Mouse (Mus musculus): ENCODE measurements around the gene Hspb8. TPM values are rescaled to one million over a fixed set of nuclear protein-coding genes. Genes with fewer than 3 reads are reported as not detected.
"Not testable (repeated sequence)": the region's sequence is repeated elsewhere in the genome, so short reads cannot be mapped to it uniquely, and the experiment has no call there.

The Hspb8 gene
- total RNA-seq, 2 experiments from 2014 or later = not detected

- ATAC-seq (replicated peaks; ENCODE audit: low FRiP score, poor library complexity, severe bottlenecking) = no peak
Observed at GRCm38 (mm10) chr5:116434976-116435850, 12.5 kb upstream of the Hspb8 start.

- ATAC-seq (replicated peaks; ENCODE audit: low FRiP score, poor library complexity, severe bottlenecking) = no peak
Observed at GRCm38 (mm10) chr5:116432871-116433270, 10.2 kb upstream of the Hspb8 start.

GRCm38 (mm10) chr5:116426701-116427100 is 4.0 kb upstream of the Hspb8 start:
- no peak for ATAC-seq (replicated peaks; ENCODE audit: low FRiP score, poor library complexity, severe bottlenecking)

- ATAC-seq (replicated peaks; ENCODE audit: low FRiP score, poor library complexity, severe bottlenecking) = not testable (repeated sequence)
Observed at GRCm38 (mm10) chr5:116425709-116426108, 3.0 kb upstream of the Hspb8 start.

- ATAC-seq (replicated peaks; ENCODE audit: low FRiP score, poor library complexity, severe bottlenecking) = no peak
Observed at GRCm38 (mm10) chr5:116425273-116425672, 2.6 kb upstream of the Hspb8 start.

- ATAC-seq (replicated peaks; ENCODE audit: low FRiP score, poor library complexity, severe bottlenecking) = no peak
Observed at GRCm38 (mm10) chr5:116423746-116424145, 1.1 kb upstream of the Hspb8 start.

GRCm38 (mm10) chr5:116421791-116422481 is 728 bp downstream of the Hspb8 start:
- ATAC-seq (replicated peaks; ENCODE audit: low FRiP score, poor library complexity, severe bottlenecking) = no peak

GRCm38 (mm10) chr5:116420759-116421225 is 1.9 kb downstream of the Hspb8 start:
- ATAC-seq (replicated peaks; ENCODE audit: low FRiP score, poor library complexity, severe bottlenecking) = no peak

GRCm38 (mm10) chr5:116420213-116420612 is 2.5 kb downstream of the Hspb8 start:
- no peak for ATAC-seq (replicated peaks; ENCODE audit: low FRiP score, poor library complexity, severe bottlenecking)

- no peak for ATAC-seq (replicated peaks; ENCODE audit: low FRiP score, poor library complexity, severe bottlenecking)
Observed at GRCm38 (mm10) chr5:116419322-116420045, 3.2 kb downstream of the Hspb8 start.

GRCm38 (mm10) chr5:116416208-116416607 is 6.5 kb downstream of the Hspb8 start:
- ATAC-seq (replicated peaks; ENCODE audit: low FRiP score, poor library complexity, severe bottlenecking) = no peak

- ATAC-seq (replicated peaks; ENCODE audit: low FRiP score, poor library complexity, severe bottlenecking) = no peak
Observed at GRCm38 (mm10) chr5:116409689-116410590, 12.7 kb downstream of the Hspb8 start.

- ATAC-seq (replicated peaks; ENCODE audit: low FRiP score, poor library complexity, severe bottlenecking) = no peak
Observed at GRCm38 (mm10) chr5:116408965-116409364, 13.7 kb downstream of the Hspb8 start.

GRCm38 (mm10) chr5:116407936-116408335 is 14.7 kb downstream of the Hspb8 start:
- no peak for ATAC-seq (replicated peaks; ENCODE audit: low FRiP score, poor library complexity, severe bottlenecking)

GRCm38 (mm10) chr5:116407321-116407720 is 15.3 kb downstream of the Hspb8 start:
- ATAC-seq (replicated peaks; ENCODE audit: low FRiP score, poor library complexity, severe bottlenecking) = no peak

- ATAC-seq (replicated peaks; ENCODE audit: low FRiP score, poor library complexity, severe bottlenecking) = no peak
Observed at GRCm38 (mm10) chr5:116406507-116406906, 16.2 kb downstream of the Hspb8 start.

- no peak for ATAC-seq (replicated peaks; ENCODE audit: low FRiP score, poor library complexity, severe bottlenecking)
Observed at GRCm38 (mm10) chr5:116405934-116406333, 16.7 kb downstream of the Hspb8 start.

GRCm38 (mm10) chr5:116404063-116404462 is 18.6 kb downstream of the Hspb8 start:
- no peak for ATAC-seq (replicated peaks; ENCODE audit: low FRiP score, poor library complexity, severe bottlenecking)

- ATAC-seq (replicated peaks; ENCODE audit: low FRiP score, poor library complexity, severe bottlenecking) = no peak
Observed at GRCm38 (mm10) chr5:116400801-116401200, 21.9 kb downstream of the Hspb8 start.
